Mouse (Mus musculus): ENCODE data around the gene Kcnab1.

The Kcnab1 gene

GRCm38 (mm10) chr3:65365921-65366710, 256.9 kb downstream of the Kcnab1 start:
- DNase-seq (ENCODE audit: low read depth, low spot score): no peak

DNA sequence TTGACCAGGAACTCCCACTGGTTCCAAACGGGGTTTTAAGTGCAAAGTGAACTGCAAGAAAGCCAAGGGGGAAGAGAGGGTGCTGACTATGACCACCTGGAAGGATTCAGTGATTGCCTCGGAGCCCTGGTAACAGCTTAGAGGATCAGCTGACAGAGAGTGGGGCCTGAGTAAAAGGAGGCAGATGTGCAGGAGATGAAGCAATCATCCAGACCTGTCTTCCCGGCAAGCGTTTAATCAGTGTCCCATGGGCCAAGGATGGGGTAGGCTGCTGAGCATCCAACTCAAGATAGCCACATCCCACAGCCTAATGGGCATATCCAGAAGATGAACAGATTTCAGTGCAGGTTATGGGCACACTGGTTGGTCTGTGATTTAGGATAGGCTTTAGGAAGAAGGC, 258.8 kb downstream of the Kcnab1 start:
- DNase-seq (ENCODE audit: low read depth, low spot score): no peak

DNA sequence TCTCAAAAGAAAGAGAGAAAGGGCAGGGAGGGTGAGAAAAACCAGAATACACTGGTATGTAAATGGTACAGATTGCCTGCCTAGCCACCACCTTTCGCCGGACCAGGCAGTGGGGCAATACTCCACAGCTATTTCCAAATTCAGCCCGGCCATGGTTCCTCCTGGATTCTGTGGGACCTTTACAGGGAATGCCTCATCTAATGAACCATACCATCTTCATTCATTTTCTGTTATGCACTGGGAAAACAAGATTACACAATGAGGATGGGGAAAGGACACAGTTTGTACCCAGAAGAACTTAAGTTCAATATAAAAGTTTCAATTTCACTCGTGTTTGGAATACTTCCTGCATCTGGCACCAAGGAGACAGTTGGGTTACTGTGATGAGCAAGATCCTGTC, 263.4 kb downstream of the Kcnab1 start:
- no peak for DNase-seq (ENCODE audit: low read depth, low spot score)

DNA sequence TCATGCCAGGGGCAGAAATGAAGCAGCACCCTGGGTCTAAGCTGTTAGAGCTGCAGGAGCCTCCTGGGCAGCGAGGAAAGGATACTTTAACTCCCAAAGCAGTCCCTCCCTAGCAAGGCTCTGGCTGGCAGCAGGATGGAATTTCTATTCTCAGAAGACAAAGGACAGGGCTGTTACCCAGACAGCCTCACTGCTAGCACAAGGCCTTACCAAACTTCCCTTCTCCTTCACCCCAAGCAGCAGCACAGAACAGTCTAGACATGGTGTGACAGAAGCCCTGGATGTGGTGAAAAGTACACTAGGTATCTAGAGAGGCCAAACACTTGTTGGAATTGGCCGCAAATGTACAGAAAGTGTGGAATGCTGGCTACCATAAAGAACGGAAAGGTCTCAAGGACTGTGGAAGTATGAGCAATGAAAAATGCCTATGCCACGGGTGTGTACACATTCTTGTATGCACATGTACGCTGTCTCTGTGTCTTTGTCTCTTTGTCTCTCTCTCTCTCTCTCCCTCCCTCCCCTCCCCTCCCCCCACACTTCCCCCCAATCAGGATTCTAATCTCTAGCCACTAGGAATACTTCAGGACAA, 264.5 kb downstream of the Kcnab1 start:
- peak; percentile 44 for DNase-seq (ENCODE audit: low read depth, low spot score)

DNA sequence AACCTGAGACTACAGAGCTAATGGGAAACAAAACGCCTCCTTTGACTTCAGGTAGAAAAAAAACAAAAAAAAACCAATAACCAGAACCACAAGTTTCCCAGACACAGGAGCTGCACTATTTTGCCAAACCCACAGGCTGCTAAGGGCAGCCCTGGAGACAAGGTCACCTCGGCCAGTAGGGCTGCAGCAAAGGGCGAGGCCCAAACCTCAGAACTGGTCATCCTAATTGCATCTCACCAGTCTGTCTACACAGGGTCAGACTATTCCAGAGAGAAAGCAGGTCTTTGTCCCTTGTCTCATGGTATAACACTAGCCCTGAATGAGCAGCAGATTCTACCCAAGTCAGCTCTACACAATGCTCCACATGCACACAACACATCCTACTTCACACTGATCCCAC, 265.5 kb downstream of the Kcnab1 start:
- no peak for DNase-seq (ENCODE audit: low read depth, low spot score)

GRCm38 (mm10) chr3:65378724-65379123, 269.5 kb downstream of the Kcnab1 start:
- DNase-seq (ENCODE audit: low read depth, low spot score): no peak

DNA sequence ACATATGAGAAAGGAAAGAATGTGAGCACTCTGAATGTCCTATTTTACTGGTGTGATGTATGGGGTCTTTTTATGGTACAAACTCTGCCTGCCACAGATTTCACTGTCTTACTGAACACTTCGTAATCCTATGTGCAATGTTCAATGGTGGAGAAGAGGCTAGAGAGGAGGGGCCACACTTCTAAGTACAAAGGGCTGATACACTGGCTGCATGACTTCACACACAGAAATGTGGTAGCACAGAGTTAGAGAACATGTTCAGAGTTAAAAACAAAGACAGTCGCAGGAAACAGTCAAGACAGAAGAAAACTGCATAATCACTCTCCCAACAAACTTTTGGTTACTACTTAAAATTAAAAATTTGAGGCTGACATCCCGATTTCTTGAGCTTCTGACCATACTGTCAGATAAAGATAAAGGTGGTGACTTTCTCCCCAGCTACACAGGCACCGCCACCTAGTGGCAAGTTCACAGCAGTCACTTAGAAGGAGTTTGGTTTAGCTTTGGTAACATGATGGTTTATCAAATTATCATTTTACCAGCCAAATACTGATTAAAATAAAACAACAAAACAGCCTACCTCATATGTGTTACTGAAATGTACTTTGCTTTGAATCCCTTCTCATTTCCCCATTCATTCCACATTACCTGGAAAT, 270.8 kb downstream of the Kcnab1 start:
- peak; percentile 63 for DNase-seq (ENCODE audit: low read depth, low spot score)

GRCm38 (mm10) chr3:65381094-65381493, 271.9 kb downstream of the Kcnab1 start:
- no peak for DNase-seq (ENCODE audit: low read depth, low spot score)

DNA sequence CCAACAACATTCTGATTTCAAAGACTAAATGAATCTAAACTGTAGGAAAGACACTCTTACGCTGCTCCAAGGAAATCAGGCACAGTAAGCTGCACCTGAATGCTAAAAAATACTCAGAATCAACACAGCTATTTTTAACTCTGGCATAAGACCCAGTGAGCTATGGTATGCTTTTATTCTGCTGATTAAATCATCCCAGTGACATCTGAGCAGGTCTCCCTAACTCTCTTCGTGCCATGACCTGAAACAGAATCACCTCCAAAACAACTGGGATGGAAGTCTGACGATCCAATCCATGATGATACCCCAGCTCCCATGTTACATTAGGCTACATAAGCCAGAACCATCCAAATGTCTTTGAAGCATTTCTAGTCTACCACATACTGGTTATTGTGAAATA, 275.2 kb downstream of the Kcnab1 start:
- no peak for DNase-seq (ENCODE audit: low read depth, low spot score)

- no peak for DNase-seq (ENCODE audit: low read depth, low spot score)
Observed at GRCm38 (mm10) chr3:65385771-65386170, 276.6 kb downstream of the Kcnab1 start.

- DNase-seq (ENCODE audit: low read depth, low spot score): no peak
Observed at GRCm38 (mm10) chr3:65391222-65391783, 282.1 kb downstream of the Kcnab1 start.

DNA sequence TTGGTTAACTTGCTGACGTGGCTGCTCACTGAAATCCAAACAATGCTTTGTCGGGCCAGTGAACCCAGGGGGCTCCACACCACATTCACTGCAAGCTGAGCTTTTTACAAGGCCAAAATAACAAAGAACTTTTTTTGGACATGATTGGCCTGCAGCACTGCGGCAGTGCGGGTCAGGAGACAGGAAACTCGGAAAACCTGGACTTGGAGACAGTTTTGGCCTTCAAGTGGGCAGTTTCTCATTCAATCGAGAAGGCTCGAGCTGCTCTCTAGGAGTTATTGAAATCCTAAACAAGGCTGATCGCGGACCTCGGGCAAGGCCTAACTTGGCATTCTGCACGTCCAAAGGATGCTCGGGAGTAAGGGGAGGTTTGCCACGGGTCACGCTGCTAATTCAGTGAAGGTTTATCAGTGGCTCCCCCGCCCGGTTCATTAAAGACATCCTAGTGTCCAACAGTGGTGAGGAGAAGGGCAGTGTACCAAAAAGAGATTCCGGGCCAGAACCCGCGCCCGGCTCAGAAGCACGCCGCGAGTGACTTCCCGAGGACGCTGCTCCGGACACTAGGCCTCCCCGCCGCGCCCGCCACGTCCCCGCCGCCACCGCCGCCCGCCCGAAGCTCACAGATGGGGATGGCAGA, 282.7 kb downstream of the Kcnab1 start:
- peak; percentile 42 for DNase-seq (ENCODE audit: low read depth, low spot score)

GRCm38 (mm10) chr3:65392421-65392817, 283.2 kb downstream of the Kcnab1 start, which contains the start of gene Ssr3:
Gene Ssr3 (minus strand): TSS chr3:65392623.
- DNase-seq (ENCODE audit: low read depth, low spot score): peak; percentile 99

DNA sequence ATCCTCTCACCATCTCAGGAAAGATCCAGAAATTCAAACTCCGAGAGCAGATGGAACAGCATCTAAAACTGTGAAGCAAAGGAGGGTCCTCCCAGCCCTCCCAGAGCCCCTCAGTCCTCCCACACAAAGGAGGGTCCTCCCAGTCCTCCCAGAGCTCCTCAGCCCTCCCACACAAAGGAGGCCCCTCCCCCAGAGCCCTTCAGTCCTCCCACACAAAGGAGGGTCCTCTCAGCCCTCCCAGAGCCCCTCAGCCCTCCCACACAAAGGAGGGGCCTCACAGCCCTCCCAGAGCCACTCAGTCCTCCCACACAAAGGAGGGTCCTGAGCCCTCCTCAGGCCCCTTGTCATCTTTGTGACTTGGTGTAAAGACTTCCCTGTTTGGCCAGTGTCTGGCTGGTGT, 285.9 kb downstream of the Kcnab1 start:
- peak; percentile 72 for DNase-seq (ENCODE audit: low read depth, low spot score)

- no peak for DNase-seq (ENCODE audit: low read depth, low spot score)
Observed at GRCm38 (mm10) chr3:65396835-65397504, 287.8 kb downstream of the Kcnab1 start.

GRCm38 (mm10) chr3:65397566-65397965, 288.4 kb downstream of the Kcnab1 start:
- no peak for DNase-seq (ENCODE audit: low read depth, low spot score)

DNA sequence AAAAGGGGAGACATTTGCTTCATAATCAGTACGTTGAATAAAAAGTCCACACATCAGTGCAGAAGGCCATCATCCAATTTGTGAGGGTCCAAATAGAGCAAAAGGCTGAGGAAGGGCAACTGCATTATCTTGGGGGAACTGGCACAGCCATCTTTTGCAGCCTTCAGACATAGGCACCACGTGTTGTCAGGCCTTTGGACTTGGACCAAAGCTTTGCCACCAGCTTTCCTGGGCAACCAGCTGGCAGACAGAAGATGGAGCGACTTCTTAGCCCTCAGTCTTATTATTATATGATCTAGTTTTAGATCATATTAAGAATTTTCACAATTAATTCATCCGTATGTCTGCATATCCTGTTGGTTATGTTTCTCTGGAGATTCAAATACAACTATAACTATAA, 296.6 kb downstream of the Kcnab1 start:
- no peak for DNase-seq (ENCODE audit: low read depth, low spot score)

DNA sequence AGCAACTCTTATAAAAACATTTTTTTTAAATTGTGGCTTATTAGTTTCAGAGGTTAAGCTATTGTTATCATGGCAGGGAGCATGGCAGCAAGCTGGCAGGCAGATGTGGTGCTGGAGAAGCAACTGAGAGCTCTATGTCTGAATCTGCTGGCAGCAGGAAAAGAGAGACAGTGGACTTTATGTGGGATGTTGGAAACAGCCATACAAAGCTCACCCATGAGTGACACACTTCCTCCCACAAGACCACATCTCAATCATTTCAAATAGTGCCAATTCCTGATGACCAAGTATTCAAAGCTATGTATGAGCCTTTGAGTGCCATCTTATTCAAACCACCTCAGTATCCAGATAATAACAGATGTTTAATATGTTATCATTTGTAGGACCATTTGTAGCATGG, 298.7 kb downstream of the Kcnab1 start:
- no peak for DNase-seq (ENCODE audit: low read depth, low spot score)

GRCm38 (mm10) chr3:65416571-65416970, 307.4 kb downstream of the Kcnab1 start:
- DNase-seq (ENCODE audit: low read depth, low spot score): no peak

DNA sequence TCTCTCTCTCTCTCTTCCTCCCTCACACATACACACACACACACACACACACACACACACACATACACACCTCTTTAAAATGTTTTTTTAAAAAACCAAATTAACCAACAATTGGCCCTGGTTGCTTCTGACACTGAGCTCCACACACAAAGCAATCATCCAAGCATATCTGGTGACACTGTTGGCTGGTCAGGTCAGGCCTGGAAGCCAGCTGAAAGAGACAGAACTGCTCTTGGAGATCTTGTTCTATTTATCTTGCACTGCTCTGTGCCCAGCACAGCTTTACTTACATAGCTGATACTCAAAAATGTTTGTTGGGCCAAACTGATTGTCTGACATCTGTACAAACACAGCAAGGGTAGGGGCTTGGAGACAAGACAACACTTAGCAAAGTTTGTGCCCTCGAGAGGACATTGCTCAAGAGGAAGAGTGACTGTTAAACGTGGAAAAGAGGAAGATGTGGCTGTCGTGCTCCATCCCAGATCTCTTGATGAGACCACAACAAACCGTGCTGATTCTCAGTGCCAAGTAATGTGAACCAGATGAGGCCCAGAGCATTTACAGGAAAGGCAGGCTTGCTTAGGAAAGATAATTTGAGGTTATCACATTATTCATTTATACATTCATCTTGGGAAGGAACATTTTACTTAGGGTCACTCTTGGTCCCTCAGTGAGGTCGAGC, 308.9 kb downstream of the Kcnab1 start:
- DNase-seq (ENCODE audit: low read depth, low spot score): no peak

GRCm38 (mm10) chr3:65419706-65420105, 310.5 kb downstream of the Kcnab1 start:
- no peak for DNase-seq (ENCODE audit: low read depth, low spot score)

All from ZHBTc4 (cell line).